Mouse (Mus musculus) MEL (cell line): Measurements from ENCODE around the gene P2ry13.

Experiments used
- CTCF ChIP-seq, 3 experiments: IDR thresholded peaks in 2 of 3; conservative IDR thresholded peaks in 1 of 3; 2 replicates each; pipeline ENCODE4 v1.5.1; 2011 to 2012; ENCODE audit warnings: low read length in 3 of 3, low read depth in 2 of 3, mild to moderate bottlenecking in 2 of 3, improper control_type of control experiment in 1 of 3, inconsistent platforms in 1 of 3, mixed read lengths in 1 of 3, moderate library complexity in 1 of 3; ENCODE audit not compliant: control insufficient read depth in 1 of 3, insufficient read depth in 1 of 3, poor library complexity in 1 of 3, severe bottlenecking in 1 of 3
- ELF1 ChIP-seq: IDR thresholded peaks from 2 replicates; pipeline ENCODE4 v1.6.1; 2014; ENCODE audit warnings: low read depth, mild to moderate bottlenecking, inconsistent platforms, low read length, improper control_type of control experiment, moderate library complexity
- EP300 ChIP-seq, 2 experiments: IDR thresholded peaks; 2 replicates each; pipeline ENCODE4 v1.6.1; 2011; ENCODE audit warnings: improper control_type of control experiment in 2 of 2, low read length in 2 of 2, low read depth in 1 of 2, mild to moderate bottlenecking in 1 of 2
- GABPA ChIP-seq: IDR thresholded peaks from 2 replicates; pipeline ENCODE4 v1.6.1; 2012; ENCODE audit warnings: low read depth, mild to moderate bottlenecking, inconsistent platforms, low read length, improper control_type of control experiment, moderate library complexity
- GATA1 ChIP-seq: IDR thresholded peaks from 2 replicates; pipeline ENCODE4 v1.6.1; 2011; ENCODE audit warnings: low read depth, low read length, improper control_type of control experiment
- MAX ChIP-seq: IDR thresholded peaks from 2 replicates; pipeline ENCODE4 v1.6.1; 2011; ENCODE audit warnings: low read length, improper control_type of control experiment
- MYC ChIP-seq: IDR thresholded peaks from 2 replicates; pipeline ENCODE4 v1.6.1; 2011; ENCODE audit warnings: low read depth, mild to moderate bottlenecking, low read length, improper control_type of control experiment, moderate library complexity
- ZNF384 ChIP-seq: IDR thresholded peaks from 2 replicates; pipeline ENCODE4 v1.6.1; 2012; ENCODE audit warnings: low read depth, mild to moderate bottlenecking, inconsistent platforms, low read length, improper control_type of control experiment

DNA sequence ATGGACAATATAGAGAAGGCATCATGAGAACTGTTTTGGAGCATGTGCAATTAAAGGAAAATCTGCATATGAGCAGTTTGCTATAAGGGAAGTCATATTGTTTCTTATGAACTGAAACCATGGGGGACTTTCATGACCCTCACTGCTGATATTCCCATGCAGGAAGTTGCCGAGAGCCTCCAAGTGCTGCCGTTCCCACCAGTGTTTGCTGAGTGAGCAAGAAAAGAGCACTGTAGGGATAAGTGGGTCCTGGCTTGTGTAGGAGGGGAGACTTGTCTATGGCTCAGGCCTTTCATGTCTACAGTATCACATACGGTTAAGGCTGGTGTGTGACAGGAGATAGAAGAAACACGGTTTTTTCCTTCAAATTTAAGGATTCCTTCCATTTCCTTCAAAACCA is 25.0 kb downstream of the P2ry13 start:
- TF ChIP-seq ELF1 (no peak), ZNF384 (no peak), EP300 (IDR thresholded peaks at IDR 0.05; ENCODE audit: low read depth in 1 of 2, low read length in 2 of 2) (no peak), MYC (no peak), MAX (no peak), CTCF (IDR thresholded peaks at IDR 0.05 in 2 of 3, conservative IDR thresholded peaks at IDR 0.05 in 1 of 3; ENCODE audit: control insufficient read depth in 1 of 3, insufficient read depth in 1 of 3, low read depth in 2 of 3, low read length in 3 of 3, poor library complexity in 1 of 3, severe bottlenecking in 1 of 3) (no peak), GATA1 (no peak), GABPA (no peak)
